Mouse (Mus musculus) adrenal gland, postnatal 10 days (tissue): ENCODE data around the gene Map3k20. TPM values are rescaled to one million over a fixed set of nuclear protein-coding genes. Genes with fewer than 3 reads are reported as not detected.

ENCODE experiments used
- DNase-seq: peaks from one replicate; pipeline ENCODE4 v3.0.0; 2021; ENCODE audit warnings: mixed read lengths
- total RNA-seq, 2 experiments: library from RNA; stranded (reverse); gene quantifications; 2 replicates each; pipeline ENCODE4 v1.2.3; 2021

Map3k20 gene
- total RNA-seq, 2 experiments from 2014 or later = 40.6 to 61.7 TPM

GRCm38 (mm10) chr2:72280524-72280923 is 4.9 kb upstream of the Map3k20 start:
- no peak for DNase-seq

- no peak for DNase-seq
These were observed 3.5 kb upstream of the Map3k20 start for GRCm38 (mm10) chr2:72281971-72282370.

DNA sequence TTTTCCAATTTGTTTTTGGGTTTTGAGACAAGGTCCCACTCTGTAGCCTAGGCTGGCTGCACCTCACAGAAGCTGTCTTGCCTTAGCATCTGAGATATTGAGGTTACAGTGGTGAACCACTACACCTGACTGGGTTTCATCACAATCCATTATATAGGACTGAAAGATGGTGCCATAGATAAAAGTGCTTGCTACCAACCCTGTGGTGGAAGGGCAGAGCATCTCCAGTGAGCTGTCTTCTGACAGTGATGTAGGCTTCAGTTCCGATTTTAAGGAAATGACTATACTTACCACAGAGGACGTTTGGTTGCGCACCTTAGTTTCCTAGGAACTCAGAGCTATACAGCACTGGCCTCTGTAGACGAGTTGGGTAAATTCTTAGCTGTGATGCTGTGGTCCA is 2.7 kb upstream of the Map3k20 start:
- no peak for DNase-seq

DNA sequence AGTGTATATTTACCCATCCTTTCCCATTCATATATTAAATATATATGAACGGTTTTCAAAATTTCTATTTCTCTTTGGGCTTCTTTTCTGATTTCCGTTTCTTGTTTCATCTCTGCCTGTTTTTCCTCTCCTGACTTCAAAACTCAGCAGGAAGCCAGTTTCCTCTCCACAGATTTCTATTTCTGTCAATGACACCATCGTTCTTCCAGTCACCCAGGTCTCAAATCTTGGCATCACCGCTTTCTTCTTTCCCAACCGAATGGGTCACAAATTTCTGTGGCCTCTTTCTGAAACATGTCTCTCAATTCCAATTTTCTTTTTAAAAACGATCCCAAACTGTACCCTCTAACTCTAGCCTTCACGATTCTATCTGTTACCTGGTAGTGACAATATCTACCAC is 748 bp upstream of the Map3k20 start:
- DNase-seq = no peak

GRCm38 (mm10) chr2:72285888-72286661 is 638 bp downstream of the Map3k20 start:
- peak; percentile 64 for DNase-seq

GRCm38 (mm10) chr2:72287142-72287541 is 1.7 kb downstream of the Map3k20 start:
- DNase-seq = peak; percentile 59

DNA sequence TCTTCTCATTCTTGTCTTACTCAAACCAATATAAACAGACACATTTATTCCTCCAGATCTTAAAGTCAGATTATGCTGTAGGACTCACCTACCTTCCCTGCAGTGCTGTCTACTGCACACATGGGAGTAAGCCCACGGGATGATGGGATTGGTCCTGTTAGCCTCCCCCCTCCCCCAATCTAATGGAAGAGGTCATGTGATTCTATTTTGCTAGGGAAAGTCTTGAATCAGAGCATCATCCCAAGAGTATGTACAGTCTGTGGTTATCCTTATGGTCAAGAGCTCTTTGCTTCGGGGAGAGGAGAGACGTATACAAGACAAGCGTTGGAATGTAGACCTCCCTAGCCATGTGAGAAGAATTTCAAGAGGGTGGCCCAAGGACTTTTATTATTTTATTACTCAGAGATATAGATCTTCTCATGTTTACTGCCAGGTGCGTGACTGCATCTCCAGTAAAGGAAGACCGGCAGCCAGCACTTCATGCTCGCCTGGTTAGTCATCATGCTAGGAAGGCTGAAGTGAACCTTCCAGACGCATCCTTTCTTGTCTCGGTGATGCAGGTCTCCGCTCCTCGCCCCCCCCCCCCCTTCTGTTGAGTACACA is 3.6 kb downstream of the Map3k20 start:
- DNase-seq = no peak

DNA sequence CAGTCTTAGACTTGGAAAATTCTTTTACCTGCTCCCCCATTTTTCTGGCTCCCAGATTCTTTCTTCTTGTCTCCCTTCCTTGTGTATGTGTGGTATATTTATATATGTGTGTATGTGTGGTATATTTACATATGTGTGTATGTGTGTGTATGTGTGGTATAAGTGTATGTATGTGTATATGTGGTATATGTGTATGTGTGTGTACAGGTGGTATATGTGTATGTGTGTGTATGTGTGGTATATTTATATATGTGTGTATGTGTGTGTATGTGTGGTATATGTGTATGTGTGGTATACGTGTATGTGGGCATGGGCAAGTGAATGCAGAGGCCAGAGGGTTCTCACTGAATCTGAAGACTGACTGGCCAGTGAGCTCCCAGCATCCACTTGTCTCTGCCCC is 5.7 kb downstream of the Map3k20 start:
- DNase-seq = no peak

DNA sequence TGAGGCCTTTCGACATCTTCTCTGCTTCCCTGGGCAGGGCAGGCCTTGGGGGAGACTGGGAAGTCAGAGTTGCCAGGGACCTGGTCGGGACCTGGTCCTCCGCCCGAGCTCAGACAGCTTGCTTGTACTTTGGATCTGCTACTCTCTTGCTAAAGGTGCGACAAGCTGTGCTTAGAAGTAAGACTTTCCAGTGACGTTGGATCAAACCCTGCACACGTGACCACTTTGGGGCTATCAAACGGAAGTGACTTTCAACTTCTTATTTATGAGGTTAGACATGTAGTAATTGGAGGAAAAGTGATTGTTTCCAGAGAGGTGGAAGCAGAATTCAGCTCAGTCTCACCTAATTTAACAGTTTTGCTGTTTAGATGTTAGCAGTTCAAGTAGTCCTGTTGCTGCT is 7.1 kb downstream of the Map3k20 start:
- DNase-seq = no peak

DNA sequence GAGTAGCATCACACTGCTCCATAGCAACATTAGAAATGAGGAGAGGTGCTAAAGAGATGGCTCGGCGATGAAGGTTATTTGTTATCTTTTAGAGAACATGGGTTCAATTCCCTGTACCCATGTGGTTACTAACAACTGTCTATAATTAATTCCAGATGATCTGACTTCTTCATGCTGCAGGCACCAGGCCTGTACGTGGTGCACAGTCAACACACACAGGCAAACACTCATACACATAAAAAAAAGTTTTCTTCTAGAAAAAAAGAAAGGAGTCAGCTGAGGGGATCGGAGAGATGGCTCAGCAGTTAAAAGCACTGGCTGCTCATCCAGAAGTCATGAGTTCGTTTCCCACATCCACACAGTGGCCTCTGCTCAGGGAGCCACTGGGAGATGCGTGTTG is 9.6 kb downstream of the Map3k20 start:
- DNase-seq = no peak

GRCm38 (mm10) chr2:72296984-72297715 is 11.7 kb downstream of the Map3k20 start:
- no peak for DNase-seq

DNA sequence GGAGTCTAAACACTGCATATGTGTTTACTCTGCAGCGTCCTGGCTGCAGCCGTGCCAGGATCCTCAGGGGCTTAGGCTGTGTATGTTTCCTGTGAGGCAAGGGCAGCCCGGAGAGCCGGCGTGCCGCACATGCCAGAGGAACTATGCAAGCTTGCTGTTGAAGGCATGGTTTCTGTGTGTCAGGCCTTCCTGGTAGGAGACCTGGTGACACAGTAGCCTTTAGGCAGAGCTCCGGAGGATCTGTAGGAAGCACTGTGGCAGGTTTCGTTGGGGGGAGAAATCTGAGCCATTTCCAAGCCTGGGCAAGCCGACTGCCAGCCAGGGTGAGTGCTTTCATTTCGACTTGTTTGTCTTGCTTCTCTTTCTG is 12.3 kb downstream of the Map3k20 start:
- peak; percentile 59 for DNase-seq

DNA sequence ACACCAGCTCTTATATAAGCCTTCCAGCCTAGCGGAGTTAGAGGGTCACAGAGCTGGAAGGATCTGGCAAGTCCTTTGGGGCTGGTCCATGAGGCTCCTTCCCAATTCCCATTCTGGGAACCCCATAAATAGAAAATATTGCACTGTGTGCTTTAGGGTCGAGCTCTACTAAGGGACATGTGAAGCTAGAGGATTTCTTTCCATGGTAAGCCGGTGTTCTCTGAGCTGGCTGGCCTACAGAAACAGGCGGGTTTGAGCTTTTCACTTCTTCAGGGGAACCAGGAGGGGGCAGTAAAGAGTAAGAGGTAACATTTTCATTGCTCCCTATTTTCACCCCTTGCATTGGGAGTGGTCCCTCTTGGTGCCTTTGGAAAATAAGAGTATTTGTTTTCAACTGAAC is 13.0 kb downstream of the Map3k20 start:
- DNase-seq = peak; percentile 40

GRCm38 (mm10) chr2:72301194-72301916 is 15.9 kb downstream of the Map3k20 start:
- DNase-seq = no peak

- no peak for DNase-seq
These were observed 20.3 kb downstream of the Map3k20 start for GRCm38 (mm10) chr2:72305738-72306137.

DNA sequence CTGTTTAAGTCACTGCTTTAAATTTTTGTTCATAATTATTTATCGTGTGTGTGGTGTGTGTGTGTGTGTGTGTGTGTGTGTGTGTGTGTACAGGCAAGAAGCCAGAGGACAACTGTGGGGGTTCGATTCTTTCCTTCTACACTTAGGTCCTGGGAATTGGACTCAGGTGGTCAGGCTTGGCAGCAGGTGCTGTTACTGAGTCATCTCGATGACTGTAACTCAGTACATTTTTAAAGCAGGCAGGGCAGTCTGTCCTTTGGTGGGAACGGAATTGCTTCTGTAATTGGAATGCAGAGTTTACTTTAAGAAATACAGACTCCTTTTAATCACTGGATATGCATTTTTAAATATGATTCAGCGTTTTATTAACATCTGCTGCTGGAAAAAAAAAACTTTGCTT is 22.9 kb downstream of the Map3k20 start:
- DNase-seq = no peak

GRCm38 (mm10) chr2:72308981-72309380 is 23.5 kb downstream of the Map3k20 start:
- DNase-seq = peak; percentile 72

- no peak for DNase-seq
These were observed 26.0 kb downstream of the Map3k20 start for GRCm38 (mm10) chr2:72311486-72311885.

- peak; percentile 47 for DNase-seq
These were observed 27.9 kb downstream of the Map3k20 start for GRCm38 (mm10) chr2:72313312-72313711.

- no peak for DNase-seq
These were observed 33.0 kb downstream of the Map3k20 start for GRCm38 (mm10) chr2:72318421-72318820.

- no peak for DNase-seq
These were observed 33.8 kb downstream of the Map3k20 start for GRCm38 (mm10) chr2:72319028-72319798.

DNA sequence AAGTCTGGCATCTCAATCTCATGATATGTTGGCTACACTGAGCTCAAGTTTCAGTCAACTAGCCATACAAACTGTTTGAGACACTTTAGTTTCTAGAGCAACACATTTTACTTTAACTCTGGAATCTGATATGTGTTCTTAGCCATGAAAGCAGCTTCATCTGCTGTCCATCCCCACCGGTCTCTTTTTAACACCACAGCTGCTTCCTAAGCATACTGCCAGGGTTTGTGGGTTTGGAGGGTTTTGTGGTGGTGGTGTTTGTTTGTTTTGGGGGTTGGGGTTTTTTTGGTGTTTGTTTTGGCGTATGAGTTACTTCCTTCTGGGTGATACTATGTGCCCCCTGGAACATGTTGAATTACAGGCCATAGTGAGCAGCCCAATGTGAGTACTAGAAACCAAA is 35.2 kb downstream of the Map3k20 start:
- no peak for DNase-seq
